Mouse (Mus musculus) thymus, postnatal 25 days (tissue): ENCODE results near the gene St5.

Source experiments
- DNase-seq: peaks from one replicate; pipeline ENCODE4 v3.0.0; 2022

The St5 gene

DNA sequence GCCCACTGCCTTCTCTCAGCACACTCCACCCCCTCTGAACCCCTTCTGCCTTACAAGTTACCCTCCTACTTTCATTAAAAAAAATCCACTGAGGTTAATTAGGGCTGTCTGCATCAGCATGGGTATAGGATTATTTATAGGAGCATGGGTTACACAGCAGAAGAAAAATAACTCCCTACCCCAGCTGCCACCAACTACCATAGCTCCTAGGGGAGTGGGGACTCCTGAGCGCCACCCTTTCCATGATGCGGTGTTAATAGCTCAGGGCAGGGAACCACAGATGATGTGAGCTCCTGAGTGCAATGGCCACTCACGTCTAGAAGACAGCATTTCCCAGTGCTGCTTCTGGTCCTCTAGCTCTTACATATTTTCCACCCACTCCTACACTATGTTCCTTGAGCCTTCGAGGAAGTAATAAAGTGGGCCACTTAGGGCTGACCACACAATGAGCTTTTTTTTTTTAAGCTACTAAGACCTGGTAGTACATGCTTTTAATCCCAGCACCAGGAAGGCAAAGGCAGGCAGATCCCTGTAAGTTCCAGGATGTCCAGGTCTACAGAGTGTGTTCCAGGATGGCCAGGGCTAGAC is 139.5 kb downstream of the St5 start:
- DNase-seq, result no peak

DNA sequence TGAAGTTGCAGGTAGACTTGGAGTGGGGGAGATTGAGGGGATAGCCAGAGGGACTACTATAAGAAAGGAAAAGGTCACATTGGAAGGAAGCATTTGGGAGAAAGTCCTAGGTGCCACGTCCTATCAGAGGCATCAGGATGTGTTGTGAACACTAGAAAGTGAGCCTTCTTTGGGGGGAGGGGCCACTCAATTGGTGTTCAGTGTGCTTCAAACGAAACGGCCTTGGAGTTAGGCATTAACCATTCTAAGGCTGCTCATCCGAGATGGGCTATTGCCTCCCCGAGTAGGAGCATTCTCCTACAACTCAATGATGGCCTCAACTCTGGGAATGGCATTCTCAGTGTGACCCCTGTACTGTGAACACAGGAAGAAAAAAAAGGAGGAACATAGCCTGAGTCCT is 140.7 kb downstream of the St5 start:
- no peak for DNase-seq

DNA sequence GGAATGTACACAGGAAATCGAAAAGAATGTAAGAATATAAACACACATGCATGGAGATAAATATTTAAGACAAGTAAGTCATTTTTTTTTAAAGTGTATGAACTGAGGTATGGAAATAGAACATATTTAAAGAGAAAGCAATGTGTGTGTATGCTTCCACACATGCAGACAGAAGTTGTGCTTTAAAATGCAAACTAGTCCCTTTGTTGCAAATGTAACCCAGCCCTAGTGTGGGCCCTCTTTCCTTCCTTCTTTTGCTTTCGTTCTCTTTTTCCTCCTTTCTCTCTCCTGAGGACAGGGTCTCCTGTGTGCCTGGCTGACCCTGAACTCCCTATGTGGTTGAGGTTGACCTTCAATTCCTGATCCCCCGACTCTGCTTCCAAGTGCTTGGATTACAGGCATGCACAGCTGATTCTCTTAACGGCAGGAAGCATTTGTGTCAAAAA is 141.2 kb downstream of the St5 start:
- DNase-seq, result no peak

DNA sequence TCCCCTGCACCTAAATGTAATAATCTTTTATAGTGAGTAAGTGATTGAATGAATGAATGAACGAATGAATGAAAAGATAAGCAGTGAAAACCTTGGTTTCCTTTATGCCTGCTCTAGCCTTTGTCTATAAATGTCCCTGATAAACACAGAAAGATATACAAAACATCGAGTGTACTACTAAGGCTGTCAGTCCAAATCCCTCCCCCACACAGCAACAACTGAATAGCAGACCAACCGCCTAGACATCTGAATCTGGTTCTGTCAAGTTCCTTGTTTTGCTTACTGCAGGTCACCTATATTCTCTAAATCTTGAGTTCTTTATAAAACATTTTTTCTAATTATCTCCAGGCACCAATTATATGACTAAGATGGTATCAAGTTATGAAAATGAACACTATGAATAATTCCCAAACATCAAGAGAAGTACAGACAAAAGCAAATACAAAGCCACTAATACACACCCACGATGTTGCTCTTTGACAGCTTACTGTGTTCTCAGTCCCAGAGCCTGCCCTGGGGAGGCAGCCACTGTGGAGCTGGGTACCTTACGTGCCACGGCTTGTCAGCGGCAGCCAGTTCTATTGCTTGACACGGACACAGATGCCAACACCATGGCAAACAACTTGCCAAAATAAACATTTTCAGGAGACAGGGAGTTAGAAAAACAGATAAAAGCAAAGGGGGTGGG is 141.8 kb downstream of the St5 start:
- no peak for DNase-seq

DNA sequence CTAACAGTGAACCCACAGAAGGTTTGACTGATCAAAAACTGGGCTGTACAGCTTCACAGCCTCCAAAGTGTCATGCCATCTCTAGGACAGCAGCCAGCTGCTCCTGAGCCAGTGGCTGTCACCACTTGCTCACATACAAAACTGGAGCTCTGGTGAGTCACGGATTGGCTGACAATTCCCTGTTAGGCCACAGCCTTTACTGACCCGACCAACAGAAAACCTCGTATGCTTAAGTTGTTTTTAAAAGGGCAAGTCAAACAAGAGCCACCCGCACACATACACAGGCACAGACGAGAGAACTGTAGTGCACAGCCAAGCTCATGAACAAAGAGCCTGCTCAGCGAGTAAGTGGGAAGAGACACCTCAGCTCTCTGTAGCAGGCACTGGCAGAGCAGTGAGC is 143.9 kb downstream of the St5 start:
- DNase-seq, result no peak

DNA sequence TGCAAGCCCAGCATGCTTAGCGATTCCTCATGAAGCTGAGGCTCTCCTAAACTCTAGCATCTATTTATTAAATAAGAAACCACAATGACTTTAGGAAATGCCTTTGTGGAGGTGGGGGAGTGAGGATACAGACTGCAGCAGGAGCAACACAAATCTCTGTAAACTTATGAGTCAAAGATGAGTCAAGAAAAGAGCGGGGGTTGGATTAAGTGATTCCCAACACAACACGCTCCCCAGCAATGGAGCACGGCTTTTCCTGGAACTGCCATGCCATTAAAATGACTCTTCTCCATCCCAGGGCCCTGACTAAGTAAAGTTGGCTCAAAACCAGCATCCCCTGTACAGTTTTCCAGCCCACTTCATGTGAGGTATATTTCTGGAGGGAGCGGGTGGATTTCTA is 156.7 kb downstream of the St5 start:
- DNase-seq, result no peak

DNA sequence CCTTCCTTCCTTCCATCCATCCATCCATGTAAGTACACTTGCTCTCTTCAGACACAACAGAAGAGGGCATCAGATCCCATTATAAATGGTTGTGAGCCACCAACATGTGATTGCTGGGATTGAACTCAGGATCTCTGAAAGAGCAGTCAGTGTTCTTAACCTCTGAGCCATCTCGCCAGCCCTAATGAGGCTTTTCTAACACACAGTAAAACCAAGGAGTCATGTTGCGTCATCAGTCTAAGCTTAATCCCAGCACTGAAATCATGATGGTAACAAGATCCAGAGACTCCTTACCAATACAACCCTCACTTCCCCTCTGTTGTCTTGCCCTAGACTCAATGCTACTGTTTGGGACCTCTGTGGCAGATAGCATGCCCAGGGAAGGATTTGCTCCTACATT is 157.2 kb downstream of the St5 start:
- no peak for DNase-seq

DNA sequence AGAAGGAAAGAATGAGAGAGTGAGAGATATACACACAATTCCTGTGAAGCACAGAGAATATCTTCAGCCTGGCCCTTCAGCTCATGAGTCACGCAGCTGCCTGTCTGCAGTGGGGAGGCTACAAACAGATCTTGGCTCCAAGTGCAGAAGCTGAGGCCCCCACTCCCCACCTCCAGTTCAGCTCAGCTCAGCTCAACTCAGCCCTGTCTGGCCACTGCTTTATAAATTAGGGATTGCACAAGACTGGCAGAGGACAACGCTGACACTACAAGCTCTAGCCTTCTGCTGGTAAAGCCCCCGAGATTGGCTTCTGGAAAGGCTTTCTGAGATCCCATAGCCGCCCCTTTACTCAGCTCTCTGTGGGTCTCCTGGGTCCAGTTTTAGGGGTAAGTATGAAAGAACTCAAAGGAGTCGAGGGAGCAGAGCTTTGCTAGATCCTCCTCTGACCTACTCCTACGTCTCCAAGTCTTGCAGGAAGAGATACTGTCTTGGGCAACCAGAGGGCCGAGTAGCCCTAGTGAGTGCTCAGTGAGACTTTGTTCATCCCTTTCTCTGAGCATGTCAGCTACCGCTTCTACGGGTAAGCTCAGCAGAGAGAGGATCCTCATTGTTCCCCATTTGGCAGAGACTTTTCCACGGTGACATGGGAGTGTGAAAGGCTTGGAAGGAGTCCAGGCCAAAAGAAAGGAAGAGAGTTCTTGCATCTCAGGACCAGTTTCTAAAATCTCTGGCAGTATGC is 158.0 kb downstream of the St5 start:
- DNase-seq, result no peak

DNA sequence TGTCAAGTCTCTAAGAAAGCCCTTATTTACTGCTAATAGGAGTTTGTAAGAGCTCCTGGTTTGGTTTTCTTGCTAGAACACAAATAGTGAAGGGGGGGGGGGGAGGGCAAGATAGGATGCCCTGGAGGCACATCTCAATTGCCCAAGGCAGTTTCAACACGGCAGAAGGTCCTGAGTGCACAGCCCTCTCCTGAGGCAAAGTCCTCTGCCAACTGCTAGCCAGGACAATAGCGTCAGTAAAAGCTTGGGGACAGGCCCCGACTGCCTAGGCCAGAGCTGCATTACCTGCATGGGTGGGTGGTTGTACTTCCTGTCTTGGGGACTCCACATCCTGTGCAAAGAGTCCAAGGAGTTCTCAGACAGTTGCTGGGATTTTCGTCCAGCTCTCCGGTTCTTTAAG is 158.6 kb downstream of the St5 start:
- no peak for DNase-seq

DNA sequence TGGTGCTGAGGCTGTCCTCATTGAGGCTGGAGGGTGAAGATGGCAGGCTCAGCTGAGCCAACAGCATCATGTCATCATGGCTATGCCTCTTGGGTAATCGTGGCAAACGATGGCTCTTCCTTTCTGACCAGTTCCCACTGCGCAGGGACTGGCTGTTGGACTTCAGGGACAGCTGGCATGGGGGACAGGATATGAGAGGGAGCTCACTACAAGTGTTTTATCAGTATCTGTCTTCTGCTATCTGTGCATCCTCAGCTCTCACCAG is 161.1 kb downstream of the St5 start:
- DNase-seq, result no peak

DNA sequence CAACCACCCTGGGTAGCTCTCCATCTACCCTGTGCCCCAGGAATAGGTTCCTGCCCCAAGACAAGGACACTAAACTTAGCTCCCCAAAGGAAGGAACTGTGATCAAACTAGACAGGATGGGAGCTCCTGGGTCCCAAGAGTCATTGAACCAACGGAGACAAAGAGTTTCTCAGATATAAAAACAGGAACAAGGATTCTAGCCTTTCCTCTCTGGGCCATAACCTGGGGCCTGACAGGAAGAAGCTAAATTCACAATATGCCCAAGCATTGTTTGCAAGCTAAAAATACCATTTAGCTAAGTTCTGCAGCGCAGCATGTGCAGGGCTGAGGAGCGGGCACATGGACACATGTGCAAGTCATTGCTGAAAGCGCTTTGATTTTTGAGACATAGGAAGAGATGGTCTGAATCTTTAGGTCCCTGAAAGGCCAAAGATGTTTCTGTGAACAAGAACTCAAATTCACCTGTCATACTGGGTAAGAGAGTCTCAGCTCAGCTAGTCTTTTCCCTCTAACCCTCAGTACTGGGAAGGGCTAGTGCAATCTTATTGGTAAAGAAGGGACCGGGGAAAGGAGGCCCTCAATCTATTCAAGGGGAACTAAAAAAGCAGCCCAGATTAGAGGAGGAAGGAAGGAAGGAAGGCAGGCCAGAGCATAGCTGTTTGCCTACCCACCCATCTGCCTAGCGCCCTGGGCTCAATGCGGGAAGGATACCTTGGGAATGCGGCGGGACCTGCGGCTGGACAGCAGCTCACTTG is 161.6 kb downstream of the St5 start:
- no peak for DNase-seq

DNA sequence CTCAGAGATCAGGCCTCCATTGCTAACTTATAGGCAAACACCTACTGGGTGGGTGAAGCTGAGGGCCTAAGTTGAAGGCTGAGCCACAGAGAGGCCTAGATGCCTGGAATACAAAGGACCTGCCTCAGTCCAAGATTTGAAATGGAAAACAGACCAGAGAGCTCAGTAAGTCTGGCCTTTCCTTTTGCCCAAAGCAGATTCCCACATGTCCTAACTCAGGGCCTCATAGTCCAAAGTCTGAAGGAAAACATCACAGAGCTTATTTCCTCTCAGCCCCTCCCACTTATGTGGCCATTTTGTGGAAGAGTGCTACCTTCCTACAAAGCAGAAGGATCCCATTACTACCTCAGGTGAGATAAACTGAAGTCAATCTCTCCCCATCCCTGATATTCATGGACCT is 162.5 kb downstream of the St5 start:
- no peak for DNase-seq

DNA sequence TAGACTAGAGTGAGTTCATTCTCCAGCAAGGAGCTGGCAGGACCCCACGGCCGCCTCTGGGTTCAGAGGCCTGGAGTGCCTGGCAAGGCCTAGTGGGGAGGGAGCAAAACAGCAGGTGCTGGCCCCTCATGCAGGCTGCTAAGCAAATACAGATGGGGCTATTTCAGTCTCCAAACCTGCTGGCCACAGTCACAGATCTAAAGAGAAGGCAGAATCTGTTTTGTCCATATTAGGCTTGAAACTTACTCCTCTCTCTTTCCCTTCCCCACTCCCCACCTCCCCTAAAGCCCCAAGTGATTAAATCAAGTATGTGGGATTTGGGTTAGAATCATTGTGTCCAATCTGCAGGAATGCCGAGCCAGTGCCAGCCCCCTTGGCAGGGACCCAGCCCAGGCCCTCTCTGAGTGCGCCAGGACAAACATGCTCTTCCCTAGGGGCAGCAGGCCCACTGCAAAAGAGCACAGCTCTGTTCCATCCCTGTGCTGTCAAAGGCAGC is 166.9 kb downstream of the St5 start:
- no peak for DNase-seq

DNA sequence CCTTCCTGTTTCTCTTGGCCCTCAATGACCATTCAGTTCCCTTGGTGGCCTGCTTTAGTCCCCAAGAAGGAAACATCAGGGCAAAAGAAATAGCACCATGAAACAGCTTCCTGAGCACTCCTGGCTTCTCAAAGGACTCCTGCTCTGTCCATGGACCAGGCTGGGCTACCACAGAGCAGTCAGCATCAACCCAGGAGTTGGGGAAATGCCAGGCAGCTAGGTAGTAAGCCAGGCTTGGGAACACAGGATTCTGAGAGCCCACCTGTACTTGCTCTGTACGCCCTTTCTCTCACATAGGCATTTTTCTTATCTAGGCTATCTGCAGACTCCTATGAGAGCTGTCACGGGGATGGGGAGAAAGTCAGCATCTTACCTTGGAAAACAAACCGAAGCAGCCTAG is 168.5 kb downstream of the St5 start:
- DNase-seq, result no peak

DNA sequence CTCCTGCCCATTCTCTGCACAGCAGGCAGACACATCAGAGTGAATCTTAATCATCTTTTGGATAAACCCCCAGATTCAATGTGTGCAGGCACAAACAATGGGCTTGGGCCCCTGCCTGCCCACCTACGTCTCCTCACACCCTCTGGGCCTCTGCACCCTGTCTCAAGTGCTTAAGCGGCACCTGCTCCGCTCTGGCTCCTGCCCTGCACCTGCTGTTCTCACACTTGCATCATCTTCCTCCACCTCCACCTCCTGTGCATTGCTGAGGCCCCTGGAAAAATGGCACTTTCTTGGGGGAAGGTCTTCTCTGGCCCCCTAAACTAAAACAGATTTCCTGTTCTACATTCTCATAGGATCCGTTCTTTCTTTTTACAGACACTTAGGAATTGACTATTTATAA is 169.5 kb downstream of the St5 start:
- DNase-seq, result no peak

DNA sequence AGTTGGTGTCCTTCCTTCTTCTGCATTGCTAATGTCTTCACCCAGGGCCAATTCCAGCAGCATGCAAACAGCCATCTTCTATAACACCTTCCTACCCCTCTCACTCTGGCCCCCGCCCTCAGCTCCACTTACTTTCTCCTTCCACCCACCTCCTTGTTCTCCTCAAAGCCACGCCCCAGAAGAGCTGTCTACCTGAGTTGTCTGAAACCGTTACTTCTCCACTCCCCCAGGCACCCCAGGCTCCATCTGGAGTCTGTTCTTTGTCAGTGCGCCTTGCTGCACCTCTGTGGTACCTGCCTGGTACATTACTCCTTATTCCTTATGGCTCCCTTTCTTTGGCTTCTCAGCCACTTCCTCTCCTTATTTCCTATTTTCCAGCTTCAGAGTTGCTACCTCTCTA is 170.3 kb downstream of the St5 start:
- no peak for DNase-seq

DNA sequence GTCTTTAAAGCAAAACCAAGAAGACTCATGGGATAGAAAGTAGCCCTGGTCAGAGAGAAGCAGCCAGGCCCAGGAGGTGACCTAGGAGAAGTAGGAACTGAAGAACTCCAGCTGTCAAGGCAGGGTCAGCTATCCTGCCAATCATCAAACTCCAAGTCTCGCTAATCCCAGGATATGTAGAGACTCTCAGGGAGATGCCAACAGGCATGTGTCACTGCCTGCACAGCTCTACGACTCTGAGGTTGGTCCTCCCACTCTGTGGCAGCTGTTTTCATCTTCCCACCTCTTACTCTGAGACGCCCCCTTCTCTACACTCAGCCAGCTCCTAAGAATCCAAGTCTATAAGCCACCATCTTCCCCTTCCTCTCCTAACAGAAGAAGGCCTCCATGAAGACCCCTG is 170.7 kb downstream of the St5 start:
- no peak for DNase-seq

DNA sequence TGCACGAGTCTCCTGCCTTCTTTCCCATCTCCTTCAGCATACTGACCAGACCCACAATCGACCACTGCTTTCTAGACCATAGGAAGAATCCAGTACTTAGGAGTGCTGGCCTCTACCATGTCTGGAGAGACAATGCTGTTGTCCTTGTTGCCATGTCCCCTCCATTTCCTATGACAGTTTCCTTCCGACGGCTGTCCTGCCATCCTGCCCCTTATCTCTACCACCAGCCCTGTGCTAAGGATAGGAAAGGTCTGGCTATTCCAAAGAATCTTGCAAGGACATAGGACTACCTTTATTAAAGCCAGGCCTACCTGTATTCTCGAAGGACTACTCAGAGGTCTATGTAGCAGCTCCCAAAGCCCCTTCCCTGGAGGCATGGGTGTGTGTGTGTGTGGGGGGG is 171.9 kb downstream of the St5 start:
- DNase-seq, result no peak

DNA sequence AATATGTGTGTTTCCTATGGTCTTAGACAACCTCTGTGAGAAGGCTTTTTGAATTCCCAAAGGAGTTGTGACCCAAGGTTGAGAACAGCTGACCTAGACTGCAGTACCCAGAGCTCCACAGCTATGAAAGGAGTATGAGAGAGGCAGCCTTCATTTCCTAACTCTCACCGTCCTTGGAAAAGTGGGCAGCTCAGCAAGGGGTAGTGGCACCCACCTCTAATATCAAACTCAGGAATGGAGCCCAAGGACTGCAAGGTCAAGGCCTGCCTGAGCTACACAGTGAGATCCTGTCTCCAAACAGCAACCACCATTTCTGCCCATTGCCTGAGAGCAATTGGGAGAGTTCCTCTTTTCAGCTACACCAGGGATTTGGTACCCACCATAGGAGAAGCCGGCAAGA is 173.7 kb downstream of the St5 start:
- DNase-seq, result no peak

DNA sequence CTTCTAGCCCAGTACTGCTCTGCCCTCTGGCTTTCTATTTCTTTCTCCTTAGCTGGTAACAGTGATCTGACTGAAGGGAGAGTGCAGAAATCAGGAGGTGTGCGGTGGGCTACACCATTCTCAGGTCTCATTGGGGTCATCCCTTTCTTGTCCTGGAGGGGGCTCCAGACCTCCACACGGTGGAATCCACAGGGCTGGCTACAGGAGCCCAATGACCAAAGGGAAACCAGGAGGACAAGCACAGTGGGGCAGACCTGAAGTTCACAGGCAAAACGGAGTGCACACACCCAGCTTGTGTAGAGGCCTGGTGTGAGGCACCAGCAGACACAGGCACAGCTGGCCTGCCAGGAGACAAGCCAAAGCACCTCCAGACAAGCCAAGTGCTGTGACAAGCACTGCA is 175.0 kb downstream of the St5 start:
- no peak for DNase-seq

DNA sequence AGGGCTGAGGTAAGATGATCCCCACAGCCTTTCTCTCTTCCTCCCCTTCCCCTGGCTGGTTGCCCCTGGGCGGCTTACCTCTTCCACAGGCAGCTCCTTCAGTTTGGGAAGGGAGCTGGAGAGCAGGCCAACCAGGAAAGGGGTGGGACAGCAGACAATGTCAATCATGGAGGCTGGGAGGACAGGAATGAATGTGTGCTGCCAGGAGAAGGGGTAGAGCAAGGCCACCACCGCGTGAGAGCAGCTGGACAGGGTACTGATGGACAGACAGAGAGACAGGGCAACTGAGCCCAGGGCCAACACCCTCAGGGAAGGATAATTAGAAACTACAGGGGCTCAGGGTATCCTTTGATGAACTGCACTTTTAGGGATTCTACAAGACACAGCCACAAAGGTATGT is 175.9 kb downstream of the St5 start:
- no peak for DNase-seq

DNA sequence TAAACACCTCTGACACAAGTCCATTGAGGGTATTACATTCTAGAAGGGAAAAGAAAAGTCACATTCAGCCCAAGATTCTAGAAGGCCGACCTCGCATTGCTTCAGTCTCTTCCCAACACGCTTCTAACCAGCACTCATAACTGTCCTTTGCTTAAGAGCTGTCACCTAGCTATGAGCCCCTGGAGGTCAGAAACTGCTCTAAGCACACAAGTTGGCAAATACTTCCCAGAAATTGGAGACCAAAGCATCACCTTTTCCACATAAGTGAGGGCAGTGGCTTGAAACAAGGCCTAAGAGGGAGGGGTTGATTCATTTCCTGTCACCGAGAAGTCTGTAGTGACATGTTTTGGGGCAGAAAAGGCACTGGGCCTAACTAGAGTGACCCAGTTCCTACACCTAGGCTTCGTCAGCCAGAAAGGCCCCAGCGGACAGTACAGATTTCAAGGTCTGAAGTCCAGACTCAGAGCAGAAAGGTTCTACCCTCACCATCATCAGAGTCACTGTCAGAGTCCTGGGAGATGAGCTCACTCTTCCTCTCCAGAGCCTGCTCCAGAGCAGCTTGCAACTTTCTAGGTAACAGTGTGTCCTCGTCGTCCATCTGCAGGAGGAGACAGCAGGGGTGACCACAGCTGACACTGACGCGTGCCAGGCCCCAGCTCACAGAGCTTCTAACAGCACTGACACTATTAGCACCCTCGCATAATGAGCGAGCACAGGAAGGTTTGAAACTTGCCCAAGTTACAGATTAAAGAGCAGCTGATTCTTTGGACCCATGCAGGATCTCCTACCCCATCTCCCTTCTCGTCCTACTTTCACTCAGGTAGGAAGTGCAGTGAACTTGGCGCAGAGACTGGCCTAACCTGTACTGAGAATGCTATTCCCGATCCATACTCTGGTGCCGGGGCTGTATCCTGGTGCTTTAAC is 177.4 kb downstream of the St5 start:
- DNase-seq, result no peak

DNA sequence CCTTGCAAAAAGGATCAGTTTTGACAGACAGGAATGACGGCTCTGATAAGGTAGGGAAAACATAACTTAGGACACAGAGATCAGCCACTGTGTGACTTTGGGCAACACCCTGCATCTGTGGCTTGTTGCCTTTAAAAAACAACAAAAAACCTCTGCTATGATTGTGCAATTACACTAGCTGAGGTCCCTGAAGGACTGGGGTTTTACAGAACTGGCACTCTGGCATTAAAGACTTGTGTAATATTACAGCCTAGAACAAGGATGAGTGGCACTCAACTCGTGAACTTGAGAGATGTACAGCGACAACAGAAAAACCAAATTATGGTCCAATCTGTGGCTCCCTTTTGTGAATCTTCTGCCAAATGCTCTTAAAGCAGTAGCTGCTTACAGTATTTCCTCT is 178.6 kb downstream of the St5 start:
- no peak for DNase-seq
